Mouse (Mus musculus) hindbrain, embryonic 15.5 days (tissue): ENCODE results near the gene Meis1. TPM values are rescaled to one million over a fixed set of nuclear protein-coding genes. Genes with fewer than 3 reads are reported as not detected.

Experiments used
- ATAC-seq: fragments of 200-750 bp; cut with Nextera tagmentation; 2 replicates; pipeline ENCODE4 v1.8.0; 2017; ENCODE audit warnings: low read depth, moderate number of reproducible peaks, moderate TSS enrichment; ENCODE audit not compliant: low FRiP score
- H3K27ac ChIP-seq: fragments of 300-500 bp; sonication (generic); replicated peaks from 2 replicates; pipeline ENCODE4 v1.5.1; 2015; ENCODE audit warnings: mild to moderate bottlenecking, inconsistent platforms
- H3K27me3 ChIP-seq: fragments of 300-500 bp; sonication (generic); 2 replicates; pipeline ENCODE4 v1.6.1; 2015; ENCODE audit warnings: control low read depth, inconsistent platforms
- H3K36me3 ChIP-seq: fragments of 300-500 bp; sonication (generic); 2 replicates; pipeline ENCODE4 v1.6.1; 2015; ENCODE audit warnings: control low read depth, inconsistent platforms
- H3K4me1 ChIP-seq: fragments of 300-500 bp; sonication (generic); replicated peaks from 2 replicates; pipeline ENCODE4 v1.6.1; 2015; ENCODE audit warnings: control low read depth, inconsistent platforms
- H3K4me2 ChIP-seq: fragments of 300-500 bp; sonication (generic); 2 replicates; pipeline ENCODE4 v1.6.1; 2015; ENCODE audit warnings: moderate library complexity, mild to moderate bottlenecking, inconsistent platforms
- H3K4me3 ChIP-seq: fragments of 300-500 bp; sonication (generic); 2 replicates; pipeline ENCODE4 v1.5.1; 2015; ENCODE audit warnings: mild to moderate bottlenecking, inconsistent platforms
- H3K9ac ChIP-seq: fragments of 300-500 bp; sonication (generic); 2 replicates; pipeline ENCODE4 v1.6.1; 2015; ENCODE audit warnings: inconsistent platforms
- H3K9me3 ChIP-seq: fragments of 300-500 bp; sonication (generic); 2 replicates; pipeline ENCODE4 v1.6.1; 2016; ENCODE audit warnings: control low read depth, inconsistent platforms
- WGBS: fragments of 180-500 bp; shearing (Covaris S2); methylation state at CpG from one replicate; pipeline ENCODE4 v1.1.7; 2015; 5-methylcytosine and 5-hydroxymethylcytosine counted together
- polyA plus RNA-seq: library from polyadenylated mRNA; unstranded; fragments of >200 nt; fragmentation: Nextera tagmentation; extraction: Ambion mirVana; gene quantifications from 2 replicates; pipeline ENCODE4 v1.2.1, GENCODE M21; 2015

Meis1 gene
- polyA plus RNA-seq, 1 experiment from 2014 or later: 178 TPM

DNA sequence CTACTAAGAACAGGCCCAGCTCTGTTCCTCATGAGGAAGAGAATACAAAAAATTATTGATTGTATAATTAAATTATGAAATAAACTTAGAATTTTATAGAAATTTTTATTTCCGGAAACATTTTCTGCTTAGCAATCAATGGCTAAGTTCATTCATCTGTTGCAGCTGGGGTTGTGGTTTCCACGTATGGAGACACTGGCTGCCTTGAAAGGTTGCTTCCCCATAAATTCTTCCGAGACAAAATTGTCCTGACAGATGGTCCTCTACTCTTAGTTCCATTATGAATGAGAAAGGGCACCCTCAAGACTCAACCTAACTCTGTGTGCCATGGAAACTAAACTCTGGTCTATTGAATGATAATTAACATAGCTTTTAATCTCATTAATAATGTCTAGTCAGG, 111.9 kb downstream of the Meis1 start:
- no peak overlapping the region for H3K9ac ChIP-seq
- no peaks in the 10 kb centered on the region for H3K9me3 ChIP-seq
- H3K4me2 ChIP-seq: no peak overlapping the region
- no peaks in the 10 kb centered on the region for H3K27me3 ChIP-seq
- H3K4me1 ChIP-seq: peaks cover 18% of the 10 kb centered on the region
- no peak overlapping the region for H3K4me3 ChIP-seq
- H3K36me3 ChIP-seq: 0 out of 2 replicates have a peak, but pooled peaks cover 3% of the 10 kb centered on the region
- WGBS: 49% methylated on average over 3 of the region's 3 CpGs
- ATAC-seq: no peak
- H3K27ac ChIP-seq: no peak overlapping the region

DNA sequence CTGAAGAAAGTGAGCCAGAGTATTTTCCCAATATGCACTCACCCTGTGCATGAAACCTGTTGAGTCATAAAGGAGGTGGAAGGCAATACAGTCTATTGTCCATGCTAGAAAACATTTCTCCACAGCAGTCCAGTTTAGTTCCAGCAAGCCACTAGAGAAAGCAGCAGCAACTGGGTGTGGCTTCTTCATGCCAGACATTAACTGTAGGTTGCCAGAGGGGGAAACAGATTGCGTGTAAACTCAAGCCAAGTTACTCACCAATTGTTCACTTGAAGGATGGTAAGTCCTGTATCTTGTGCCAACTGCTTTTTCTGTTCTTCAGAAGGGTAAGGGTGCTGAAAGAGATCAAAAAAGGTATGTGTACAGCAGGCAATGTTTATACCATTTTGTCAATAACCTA, 113.4 kb downstream of the Meis1 start:
- H3K27me3 ChIP-seq: no peaks in the 10 kb centered on the region
- H3K4me1 ChIP-seq: peaks cover 8% of the 10 kb centered on the region; the same call in 1 of the 2 replicates
- 0 out of 2 replicates have a peak, but pooled peaks cover 3% of the 10 kb centered on the region for H3K36me3 ChIP-seq
- H3K27ac ChIP-seq: no peak overlapping the region
- H3K9me3 ChIP-seq: no peaks in the 10 kb centered on the region
- 62% methylated on average over 1 of the region's 1 CpGs for WGBS
- H3K4me3 ChIP-seq: no peak overlapping the region
- no peak overlapping the region for H3K9ac ChIP-seq
- ATAC-seq: no peak
- H3K4me2 ChIP-seq: no peak overlapping the region

DNA sequence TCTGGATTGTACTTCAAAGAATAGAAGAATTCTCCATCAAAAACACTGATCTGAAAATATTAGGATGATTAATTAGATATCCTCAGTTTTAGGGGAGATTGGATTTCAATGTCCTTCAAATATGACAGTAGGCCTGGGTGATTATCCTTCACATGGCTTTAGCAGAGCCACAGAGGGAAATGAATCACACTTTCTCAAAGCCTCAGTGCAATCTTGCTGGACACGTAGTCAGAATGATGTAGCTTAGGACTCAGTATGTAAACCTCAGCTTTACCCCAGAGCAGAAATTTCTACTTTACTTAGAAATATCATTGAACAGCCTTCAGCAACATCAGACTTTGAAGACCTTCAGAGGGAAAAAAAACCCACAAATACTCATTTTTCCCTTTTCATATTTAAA, 113.9 kb downstream of the Meis1 start:
- Histone ChIP-seq H3K4me2 (no peak overlapping the region), H3K9ac (no peak overlapping the region), H3K9me3 (no peaks in the 10 kb centered on the region), H3K4me3 (no peak overlapping the region), H3K27me3 (no peaks in the 10 kb centered on the region), H3K36me3 (0 out of 2 replicates have a peak, but pooled peaks cover 3% of the 10 kb centered on the region), H3K4me1 (peaks cover 8% of the 10 kb centered on the region; the same call in 1 of the 2 replicates), H3K27ac (no peak overlapping the region)
- WGBS: 83% methylated on average over 1 of the region's 1 CpGs
- ATAC-seq: no peak

DNA sequence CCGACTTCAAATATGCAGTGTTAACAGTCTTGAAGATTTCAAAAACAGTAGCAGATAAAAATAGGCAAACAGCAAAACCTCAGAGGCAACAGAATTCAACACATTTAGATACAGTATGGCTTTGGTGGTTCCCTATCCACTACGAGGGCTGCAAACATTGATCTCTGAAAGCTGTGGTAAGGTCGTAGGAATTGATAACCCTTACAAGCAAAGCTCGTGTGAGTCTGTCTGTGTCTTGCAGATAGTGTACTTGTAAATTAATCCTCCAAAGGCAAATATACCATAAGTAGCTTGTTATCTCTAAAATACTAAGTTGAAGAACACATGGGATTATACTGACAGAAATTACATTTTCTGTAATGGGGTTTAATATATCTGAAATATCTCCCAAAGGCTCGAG, 114.5 kb downstream of the Meis1 start:
- Histone ChIP-seq H3K27me3 (no peaks in the 10 kb centered on the region), H3K4me1 (peaks cover 11% of the 10 kb centered on the region; the same call in 1 of the 2 replicates), H3K9me3 (no peaks in the 10 kb centered on the region), H3K4me2 (no peak overlapping the region), H3K36me3 (0 out of 2 replicates have a peak, but pooled peaks cover 3% of the 10 kb centered on the region), H3K27ac (no peak overlapping the region; the same call in 1 of the 2 replicates), H3K4me3 (no peak overlapping the region), H3K9ac (no peak overlapping the region)
- WGBS: 82% methylated on average over 5 of the region's 5 CpGs
- ATAC-seq: no peak

DNA sequence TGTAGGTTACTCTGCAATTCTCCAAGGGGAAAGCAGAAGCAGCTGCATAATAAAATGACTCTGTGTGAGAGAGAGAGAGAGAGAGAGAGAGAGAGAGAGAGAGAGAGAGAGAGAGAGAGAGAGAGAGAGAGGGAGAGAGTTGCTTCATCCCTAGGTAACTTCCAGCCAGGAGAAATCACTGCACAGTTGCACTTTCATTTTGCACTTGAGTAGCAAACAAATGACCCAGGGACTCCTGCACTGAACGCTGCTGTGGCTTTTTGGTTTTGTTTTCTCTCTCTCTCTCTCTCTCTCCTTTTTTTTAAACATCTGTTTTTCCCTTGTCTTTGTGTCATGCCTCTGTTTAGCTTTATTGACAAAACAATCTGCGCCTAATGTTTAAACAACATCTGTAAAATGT, 118.3 kb downstream of the Meis1 start:
- Histone ChIP-seq H3K4me1 (peaks cover 17% of the 10 kb centered on the region), H3K9ac (no peak overlapping the region), H3K9me3 (no peaks in the 10 kb centered on the region), H3K4me3 (no peak overlapping the region), H3K4me2 (no peak overlapping the region), H3K27ac (no peak overlapping the region), H3K36me3 (0 out of 2 replicates have a peak, but pooled peaks cover 3% of the 10 kb centered on the region), H3K27me3 (no peaks in the 10 kb centered on the region)
- ATAC-seq: no peak
- 58% methylated on average over 2 of the region's 2 CpGs for WGBS

DNA sequence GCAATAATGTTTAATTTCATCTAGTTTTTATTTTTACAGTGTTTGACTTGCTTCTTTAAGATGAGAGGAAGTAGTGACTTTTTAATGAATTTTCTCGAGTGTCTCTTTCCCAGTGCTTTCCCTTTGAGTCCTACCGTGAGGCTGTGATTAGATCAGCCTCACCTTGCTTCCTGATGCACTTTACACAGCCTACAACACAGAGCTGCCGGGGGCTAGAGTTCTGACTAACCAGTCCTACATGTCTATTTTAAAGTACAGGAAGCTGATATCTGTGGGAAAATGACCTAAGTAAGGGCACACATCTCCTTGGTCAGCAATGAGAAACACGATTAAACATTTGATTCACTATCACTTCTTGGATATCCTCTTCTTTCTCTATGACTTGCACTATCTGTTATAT, 119.9 kb downstream of the Meis1 start:
- Histone ChIP-seq H3K4me1 (peaks cover 17% of the 10 kb centered on the region), H3K27ac (no peak overlapping the region), H3K36me3 (no peaks in the 10 kb centered on the region), H3K4me2 (no peak overlapping the region), H3K9me3 (no peaks in the 10 kb centered on the region), H3K4me3 (no peak overlapping the region), H3K27me3 (no peaks in the 10 kb centered on the region), H3K9ac (no peak overlapping the region)
- ATAC-seq: no peak
- WGBS: 68% methylated on average over 4 of the region's 4 CpGs

DNA sequence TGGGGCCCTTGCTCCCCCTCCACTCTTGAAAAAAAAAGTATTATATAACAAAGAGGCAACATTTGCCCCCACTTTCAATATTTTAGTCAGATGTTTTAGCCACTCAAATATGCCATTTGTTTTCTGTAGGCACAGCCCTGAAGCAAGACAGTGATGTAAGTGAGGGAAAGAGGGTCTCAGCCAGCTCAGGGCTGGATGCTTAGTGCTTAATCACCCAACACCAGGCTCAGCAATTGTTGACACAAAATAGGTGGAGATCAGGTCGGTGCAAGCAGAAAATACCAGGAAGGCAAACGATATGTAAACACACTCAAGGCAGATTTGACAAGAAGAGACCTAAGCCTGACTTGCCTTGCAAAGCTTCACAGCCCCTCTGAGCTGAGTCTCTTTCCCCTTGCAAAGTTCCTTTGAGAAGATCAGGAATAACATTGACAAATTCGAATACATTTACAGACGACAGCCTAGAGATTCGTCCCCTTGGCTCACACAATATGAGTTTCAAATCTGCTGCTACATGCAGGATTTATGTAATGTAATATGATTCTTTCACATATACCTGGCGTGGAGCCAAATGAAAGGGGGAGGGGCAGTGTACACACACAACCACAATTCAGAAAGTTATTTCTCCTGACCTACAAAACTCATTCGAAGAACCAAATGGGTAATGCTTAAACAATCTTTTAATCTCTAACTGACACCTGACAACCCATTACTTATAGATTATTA, 120.7 kb downstream of the Meis1 start:
- Histone ChIP-seq H3K9me3 (no peaks in the 10 kb centered on the region), H3K4me2 (no peak overlapping the region), H3K9ac (no peak overlapping the region), H3K4me1 (peaks cover 17% of the 10 kb centered on the region), H3K27me3 (no peaks in the 10 kb centered on the region), H3K27ac (0 out of 2 replicates have a peak overlapping the region, but pooled peaks have one; percentile 51), H3K4me3 (no peak overlapping the region), H3K36me3 (no peaks in the 10 kb centered on the region)
- 49% methylated on average over 7 of the region's 7 CpGs for WGBS
- ATAC-seq: no peak

DNA sequence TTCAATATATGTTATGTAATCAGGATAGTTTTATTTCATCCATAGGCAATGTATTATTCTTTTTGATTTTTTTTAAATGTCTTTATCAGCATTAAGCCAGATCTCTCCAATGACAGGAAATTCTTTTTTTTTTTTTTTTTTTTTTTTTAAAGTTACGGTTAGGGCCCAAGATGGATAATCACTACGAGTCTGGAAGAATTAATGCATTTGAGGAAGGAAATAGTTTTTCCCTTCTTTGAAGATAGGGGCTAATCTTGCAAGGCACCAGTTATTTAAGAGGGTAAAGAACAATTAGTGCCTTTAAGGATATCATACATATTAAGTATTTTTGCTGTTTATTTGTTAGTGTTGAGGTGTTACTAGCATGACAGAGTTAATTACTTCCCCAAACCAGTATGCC, 121.5 kb downstream of the Meis1 start:
- no peaks in the 10 kb centered on the region for H3K36me3 ChIP-seq
- H3K27me3 ChIP-seq: no peaks in the 10 kb centered on the region
- H3K9me3 ChIP-seq: no peaks in the 10 kb centered on the region
- no peak overlapping the region for H3K27ac ChIP-seq
- no peak overlapping the region for H3K9ac ChIP-seq
- 91% methylated on average over 2 of the region's 2 CpGs for WGBS
- H3K4me2 ChIP-seq: no peak overlapping the region
- H3K4me1 ChIP-seq: peaks cover 17% of the 10 kb centered on the region
- ATAC-seq: no peak
- no peak overlapping the region for H3K4me3 ChIP-seq

DNA sequence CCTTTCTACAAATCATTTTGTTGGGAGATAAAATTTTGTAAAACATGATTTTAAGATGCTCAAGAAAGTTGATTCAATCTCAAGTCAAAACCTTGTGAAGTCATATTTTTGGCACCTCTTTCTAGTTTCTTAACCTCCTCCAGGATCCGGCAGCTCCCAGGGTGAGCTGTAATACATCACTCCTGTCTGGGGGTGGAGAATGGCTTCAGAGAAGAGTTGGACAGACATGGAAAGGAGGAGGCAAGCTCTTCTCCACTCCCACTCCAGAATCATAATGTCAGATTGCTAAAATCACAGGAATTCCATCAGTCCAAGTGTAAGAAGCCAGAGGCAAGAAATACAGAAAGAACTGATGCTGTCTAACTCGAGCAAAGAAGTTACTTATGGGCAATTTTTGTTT, 126.3 kb downstream of the Meis1 start:
- H3K27ac ChIP-seq: no peak overlapping the region
- no peak for ATAC-seq
- 46% methylated on average over 2 of the region's 2 CpGs for WGBS
- no peak overlapping the region for H3K4me2 ChIP-seq
- H3K36me3 ChIP-seq: no peaks in the 10 kb centered on the region
- no peak overlapping the region for H3K4me3 ChIP-seq
- H3K9ac ChIP-seq: no peak overlapping the region
- no peaks in the 10 kb centered on the region for H3K9me3 ChIP-seq
- H3K27me3 ChIP-seq: no peaks in the 10 kb centered on the region
- H3K4me1 ChIP-seq: no peaks in the 10 kb centered on the region

DNA sequence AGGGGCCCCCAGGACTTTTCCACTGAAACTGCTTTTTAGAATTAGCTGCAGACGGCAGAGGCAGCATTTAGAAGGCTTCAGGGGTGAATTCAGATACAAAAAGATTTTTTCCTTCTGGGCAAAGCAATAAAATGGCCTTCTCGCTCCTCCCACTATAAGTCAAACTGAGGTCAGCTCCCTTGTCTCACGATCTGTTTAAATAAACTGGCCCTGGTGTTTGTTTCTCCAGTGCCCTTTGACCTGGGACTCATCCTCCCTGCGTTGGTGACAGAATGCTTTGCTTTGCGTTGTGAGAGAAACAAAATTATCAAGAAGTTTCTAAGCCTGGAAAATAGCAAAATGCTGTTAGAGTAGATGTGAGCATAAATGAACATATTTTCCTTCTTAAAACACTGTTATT, 129.6 kb downstream of the Meis1 start:
- 15% methylated on average over 5 of the region's 5 CpGs for WGBS
- no peaks in the 10 kb centered on the region for H3K9me3 ChIP-seq
- ATAC-seq: no peak
- H3K27me3 ChIP-seq: no peaks in the 10 kb centered on the region
- H3K4me1 ChIP-seq: peaks cover 22% of the 10 kb centered on the region
- no peak overlapping the region for H3K4me3 ChIP-seq
- H3K4me2 ChIP-seq: no peak overlapping the region
- H3K27ac ChIP-seq: no peak overlapping the region
- H3K36me3 ChIP-seq: no peaks in the 10 kb centered on the region
- H3K9ac ChIP-seq: no peak overlapping the region

DNA sequence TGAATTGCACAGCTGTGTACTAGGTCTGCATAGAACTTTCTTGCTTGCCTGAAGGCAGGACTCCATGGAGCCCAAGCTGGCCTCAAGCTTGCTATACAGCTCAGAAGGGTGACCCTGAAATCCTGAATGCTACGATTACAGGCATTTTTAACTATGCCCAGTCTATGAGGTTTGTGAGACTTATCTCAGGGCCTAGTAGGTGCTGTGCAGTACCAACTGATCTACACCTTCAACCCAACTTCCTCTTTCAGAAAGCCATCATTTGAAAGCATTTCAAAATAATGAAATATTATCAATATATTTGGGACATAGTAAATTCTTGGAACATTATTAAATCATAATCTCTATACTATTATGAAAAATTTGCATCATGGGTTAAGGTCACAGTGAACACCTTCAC, 130.1 kb downstream of the Meis1 start:
- H3K4me2 ChIP-seq: no peak overlapping the region
- H3K27me3 ChIP-seq: no peaks in the 10 kb centered on the region
- H3K4me3 ChIP-seq: no peak overlapping the region
- H3K9ac ChIP-seq: no peak overlapping the region
- no peaks in the 10 kb centered on the region for H3K36me3 ChIP-seq
- peak; percentile 16; the same call in 1 of the 2 replicates for ATAC-seq
- no peak overlapping the region for H3K27ac ChIP-seq
- 59% methylated on average over 1 of the region's 1 CpGs for WGBS
- peaks cover 27% of the 10 kb centered on the region for H3K4me1 ChIP-seq
- no peaks in the 10 kb centered on the region for H3K9me3 ChIP-seq

DNA sequence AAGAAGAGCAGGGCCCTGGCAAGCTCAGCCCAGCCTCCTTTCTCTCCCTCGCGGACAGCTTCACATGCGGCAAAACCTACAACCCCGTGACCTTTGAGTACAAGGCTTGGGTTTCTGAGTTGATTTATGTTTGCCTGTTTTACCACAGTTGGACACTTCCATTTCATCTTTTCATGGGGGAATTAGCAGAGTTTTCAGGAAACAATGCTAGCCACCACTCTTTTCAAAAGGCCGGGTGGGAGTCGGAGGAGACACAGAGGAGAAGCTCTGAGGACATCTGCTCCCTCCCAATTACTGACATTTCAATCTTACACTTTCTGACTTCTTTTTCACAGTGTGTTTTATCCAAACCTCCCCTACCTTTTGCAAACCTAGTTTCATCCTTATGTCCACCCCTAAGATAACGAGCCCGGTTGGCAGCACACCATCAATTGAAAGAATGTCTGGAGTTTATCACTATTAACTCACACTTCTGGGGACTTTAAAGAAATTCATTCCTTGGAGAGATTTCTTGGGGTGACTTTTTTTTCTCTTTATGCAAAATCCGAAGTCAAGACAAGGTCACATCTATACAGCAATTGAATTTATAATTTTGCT, 133.0 kb downstream of the Meis1 start:
- H3K27ac ChIP-seq: peak overlapping the region; percentile 30; the same call in 1 of the 2 replicates
- no peaks in the 10 kb centered on the region for H3K9me3 ChIP-seq
- no peaks in the 10 kb centered on the region for H3K36me3 ChIP-seq
- no peak overlapping the region for H3K9ac ChIP-seq
- no peak overlapping the region for H3K4me2 ChIP-seq
- ATAC-seq: no peak
- H3K4me3 ChIP-seq: no peak overlapping the region
- H3K27me3 ChIP-seq: no peaks in the 10 kb centered on the region
- H3K4me1 ChIP-seq: peaks cover 51% of the 10 kb centered on the region
- 12% methylated on average over 9 of the region's 9 CpGs for WGBS
